Mouse (Mus musculus) CH12.LX (cell line): ENCODE data around the gene Pex14. TPM values are rescaled to one million over a fixed set of nuclear protein-coding genes. Genes with fewer than 3 reads are reported as not detected.

ENCODE experiments used
- DNase-seq: peaks from one replicate; pipeline ENCODE4 v3.0.0-alpha.2; 2013; ENCODE audit errors: extremely low read depth
- H3K27ac ChIP-seq: 2 replicates; pipeline ENCODE4 v1.5.1; 2012; ENCODE audit warnings: low read depth, mild to moderate bottlenecking, control low read depth, moderate library complexity; ENCODE audit not compliant: insufficient read depth
- H3K27me3 ChIP-seq: replicated peaks from 2 replicates; pipeline ENCODE3; 2012; ENCODE audit warnings: inconsistent platforms
- H3K36me3 ChIP-seq, 2 experiments: replicated peaks in 1 of 2; 2 replicates each; pipeline versions ENCODE3 to v1.6.1; 2012; ENCODE audit warnings: inconsistent platforms in 1 of 2, low read length in 1 of 2, mild to moderate bottlenecking in 1 of 2, mixed read lengths in 1 of 2, moderate library complexity in 1 of 2; ENCODE audit not compliant: control insufficient read depth in 1 of 2, insufficient read depth in 1 of 2
- H3K4me1 ChIP-seq, 2 experiments: 2 replicates each; pipeline ENCODE4 v1.6.1; 2012; ENCODE audit warnings: inconsistent platforms in 1 of 2, moderate library complexity in 1 of 2; ENCODE audit not compliant: insufficient read depth in 2 of 2, control insufficient read depth in 1 of 2
- H3K4me2 ChIP-seq: 2 replicates; pipeline ENCODE4 v1.6.1; 2012; ENCODE audit warnings: low read depth, mild to moderate bottlenecking, control low read depth; ENCODE audit not compliant: poor library complexity, insufficient read depth, severe bottlenecking
- H3K4me3 ChIP-seq, 3 experiments: fragments of 150-350 bp in 1 of 3; sonication (generic) in 1 of 3; replicated peaks in 1 of 3; 2 replicates each; pipeline versions ENCODE3 to v1.5.1; 2011 to 2012; ENCODE audit warnings: low read depth in 2 of 3, low read length in 2 of 3, mild to moderate bottlenecking in 2 of 3, moderate library complexity in 2 of 3, control low read depth in 1 of 3, improper control_type of control experiment in 1 of 3, inconsistent platforms in 1 of 3, mixed read lengths in 1 of 3; ENCODE audit not compliant: poor library complexity in 1 of 3
- H3K79me2 ChIP-seq: replicated peaks from 2 replicates; pipeline ENCODE4 v1.6.1; 2012; ENCODE audit warnings: mild to moderate bottlenecking, moderate library complexity; ENCODE audit not compliant: control insufficient read depth, poor library complexity, insufficient read depth, severe bottlenecking; ENCODE audit errors: extremely low read depth
- H3K9ac ChIP-seq: 2 replicates; pipeline ENCODE4 v1.6.1; 2012; ENCODE audit warnings: low read depth, mild to moderate bottlenecking, control low read depth, moderate library complexity; ENCODE audit not compliant: insufficient read depth
- H3K9me3 ChIP-seq: replicated peaks from 2 replicates; pipeline ENCODE3; 2012; ENCODE audit warnings: low read length, inconsistent platforms, mixed read lengths
- BHLHE40 ChIP-seq: IDR thresholded peaks from 2 replicates; pipeline ENCODE4 v1.6.1; 2011; ENCODE audit warnings: mild to moderate bottlenecking, low read depth, low read length, improper control_type of control experiment
- CHD2 ChIP-seq: IDR thresholded peaks from 2 replicates; pipeline ENCODE4 v1.6.1; 2011; ENCODE audit warnings: low read length, improper control_type of control experiment
- ELF1 ChIP-seq: IDR thresholded peaks from 2 replicates; pipeline ENCODE4 v1.6.1; 2014; ENCODE audit warnings: low read depth, mild to moderate bottlenecking, inconsistent platforms, low read length, improper control_type of control experiment
- EP300 ChIP-seq: IDR thresholded peaks from 2 replicates; pipeline ENCODE4 v1.6.1; 2011; ENCODE audit warnings: low read length, improper control_type of control experiment
- JUND ChIP-seq: conservative IDR thresholded peaks from 2 replicates; pipeline ENCODE4 v1.6.1; 2011; ENCODE audit warnings: low read depth, low read length, improper control_type of control experiment
- MAFK ChIP-seq: IDR thresholded peaks from 2 replicates; pipeline ENCODE4 v1.6.1; 2011; ENCODE audit warnings: low read length, improper control_type of control experiment; ENCODE audit not compliant: insufficient replicate concordance
- MAX ChIP-seq: IDR thresholded peaks from 2 replicates; pipeline ENCODE4 v1.6.1; 2011; ENCODE audit warnings: low read length, improper control_type of control experiment
- MEF2A ChIP-seq: IDR thresholded peaks from 2 replicates; pipeline ENCODE4 v1.6.1; 2014; ENCODE audit warnings: low read depth, mild to moderate bottlenecking, inconsistent platforms, low read length, improper control_type of control experiment, borderline replicate concordance
- MXI1 ChIP-seq: IDR thresholded peaks from 2 replicates; pipeline ENCODE4 v1.6.1; 2011; ENCODE audit warnings: mild to moderate bottlenecking, low read depth, low read length, improper control_type of control experiment
- NELFE ChIP-seq: IDR thresholded peaks from 2 replicates; pipeline ENCODE4 v1.6.1; 2011; ENCODE audit warnings: low read depth, low read length, improper control_type of control experiment
- NRF1 ChIP-seq: IDR thresholded peaks from 2 replicates; pipeline ENCODE4 v1.6.1; 2014; ENCODE audit warnings: low read depth, mild to moderate bottlenecking, inconsistent platforms, low read length, improper control_type of control experiment, moderate library complexity
- PAX5 ChIP-seq: IDR thresholded peaks from 2 replicates; pipeline ENCODE4 v1.6.1; 2012; ENCODE audit warnings: low read length, inconsistent platforms, mixed read lengths
- RAD21 ChIP-seq: IDR thresholded peaks from 2 replicates; pipeline ENCODE4 v1.6.1; 2011; ENCODE audit warnings: low read depth, mild to moderate bottlenecking, low read length, improper control_type of control experiment, moderate library complexity
- SIN3A ChIP-seq: IDR thresholded peaks from 2 replicates; pipeline ENCODE4 v1.6.1; 2012; ENCODE audit warnings: low read length, improper control_type of control experiment, inconsistent platforms
- SMC3 ChIP-seq: IDR thresholded peaks from 2 replicates; pipeline ENCODE4 v1.6.1; 2011; ENCODE audit warnings: low read depth, low read length, improper control_type of control experiment
- TBP ChIP-seq: conservative IDR thresholded peaks from 2 replicates; pipeline ENCODE4 v1.6.1; 2011; ENCODE audit warnings: low read depth, low read length, improper control_type of control experiment
- TCF12 ChIP-seq: IDR thresholded peaks from 2 replicates; pipeline ENCODE4 v1.6.1; 2014; ENCODE audit warnings: low read depth, mild to moderate bottlenecking, inconsistent platforms, low read length, improper control_type of control experiment
- UBTF ChIP-seq: IDR thresholded peaks from 2 replicates; pipeline ENCODE4 v1.6.1; 2012; ENCODE audit warnings: low read depth, mild to moderate bottlenecking, inconsistent platforms, low read length, improper control_type of control experiment, moderate library complexity
- USF1 ChIP-seq: IDR thresholded peaks from 2 replicates; pipeline ENCODE4 v1.6.1; 2014; ENCODE audit warnings: low read depth, mild to moderate bottlenecking, inconsistent platforms, low read length, improper control_type of control experiment
- USF2 ChIP-seq: conservative IDR thresholded peaks from 2 replicates; pipeline ENCODE4 v1.6.1; 2011; ENCODE audit warnings: low read depth, low read length, improper control_type of control experiment
- ZKSCAN1 ChIP-seq: IDR thresholded peaks from 2 replicates; pipeline ENCODE4 v1.6.1; 2012; ENCODE audit warnings: low read depth, inconsistent platforms, low read length, improper control_type of control experiment, borderline replicate concordance
- ZMIZ1 ChIP-seq: IDR thresholded peaks from 2 replicates; pipeline ENCODE4 v1.6.1; 2012; ENCODE audit warnings: low read depth, mild to moderate bottlenecking, inconsistent platforms, low read length, improper control_type of control experiment
- dilution Hi-C: fragments of 300-500 bp; cut with MboI; formaldehyde crosslinking; loops from 2 replicates; pipeline ENCODE4 v1.14.3; 2020; ENCODE audit warnings: low sequenced_read_pairs; ENCODE audit not compliant: extremely low pct_unique_long_range_greater_than_20kb, extremely low pct_ligation_motif_present
- in situ Hi-C: fragments of 300-500 bp; cut with MboI; formaldehyde crosslinking; loops from 3 replicates; pipeline ENCODE4 v1.14.3; 2019; ENCODE audit warnings: low sequenced_read_pairs, low pct_ligation_motif_present, low pct_unique_long_range_greater_than_20kb, mixed read lengths
- polyA plus RNA-seq: library from polyadenylated mRNA; unstranded; fragments of >175 nt; gene quantifications from 2 replicates; pipeline ENCODE4 v1.2.1, GENCODE M21; 2012; ENCODE audit warnings: low read depth; ENCODE audit not compliant: insufficient read length
- total RNA-seq, 2 experiments: library from RNA; depleted of rRNA; stranded (reverse); fragments of 300-350 nt in 1 of 2; fragments of >200 nt in 1 of 2; gene quantifications; 2 replicates each; pipeline ENCODE4 v1.2.3; 2012 to 2014

The Pex14 gene
- total and polyA plus RNA-seq, 3 experiments, result 48.5 to 67.7 (median 63.6) TPM

GRCm38 (mm10) chr4:149058298-149058697, 41.4 kb downstream of the Pex14 start:
- Histone ChIP-seq H3K9ac (no peak overlapping the region), H3K4me3 (no peak overlapping the region), H3K27ac (no peak overlapping the region), H3K27me3 (no peaks in the 10 kb centered on the region), H3K4me1 (peaks cover 0 to 30% of the 10 kb centered on the region in 2 experiments; a peak in 2 of 4 replicates), H3K9me3 (no peaks in the 10 kb centered on the region), H3K36me3 (peaks cover 3 to 84% of the 10 kb centered on the region in 2 experiments), H3K4me2 (no peak overlapping the region), H3K79me2 (no peaks in the 10 kb centered on the region)
- TF ChIP-seq MXI1 (no peak), NELFE (no peak), USF1 (no peak), SMC3 (no peak)
- no peak for DNase-seq
- dilution Hi-C loops (no loop called here), in situ Hi-C loops (no loop called here)

GRCm38 (mm10) chr4:149057470-149057869, 42.2 kb downstream of the Pex14 start:
- Histone ChIP-seq H3K9ac (no peak overlapping the region), H3K36me3 (peaks cover 3 to 82% of the 10 kb centered on the region in 2 experiments), H3K79me2 (no peaks in the 10 kb centered on the region), H3K4me2 (no peak overlapping the region), H3K4me1 (peaks cover 0 to 22% of the 10 kb centered on the region in 2 experiments; a peak in 2 of 4 replicates), H3K27me3 (no peaks in the 10 kb centered on the region), H3K9me3 (no peaks in the 10 kb centered on the region)
- in situ Hi-C loops, result no loop called here
- no peak for TF ChIP-seq NELFE
- TF ChIP-seq MEF2A, result no peak
- no peak for TF ChIP-seq SMC3
- no peak for TF ChIP-seq ZMIZ1
- no peak for TF ChIP-seq UBTF
- no peak for TF ChIP-seq EP300
- no peak for TF ChIP-seq JUND
- TF ChIP-seq MAFK, result no peak
- no peak for TF ChIP-seq RAD21
- TF ChIP-seq MAX, result no peak
- no peak for TF ChIP-seq ZKSCAN1
- no peak for TF ChIP-seq NRF1
- TF ChIP-seq TCF12, result no peak
- TF ChIP-seq SIN3A, result no peak
- no peak for TF ChIP-seq TBP
- no peak for TF ChIP-seq USF2
- no peak for TF ChIP-seq PAX5
- TF ChIP-seq ELF1, result no peak
- no peak for TF ChIP-seq BHLHE40
- TF ChIP-seq CHD2, result no peak
- TF ChIP-seq, all 38 proteins: peak for 0
- DNase-seq, result no peak
- Histone ChIP-seq H3K4me3 (no peak overlapping the region), H3K27ac (no peak overlapping the region)
- dilution Hi-C loops, result no loop called here
